Mouse (Mus musculus): Measurements from ENCODE around the gene Mlxip.

The Mlxip gene

GRCm38 (mm10) chr5:123427556-123427955 is 33.0 kb downstream of the Mlxip start:
- no peak for DNase-seq (ENCODE audit: extremely low read depth, insufficient read length, low spot score)

- no peak for DNase-seq (ENCODE audit: extremely low read depth, insufficient read length, low spot score)
Observed at GRCm38 (mm10) chr5:123431524-123432304, 37.1 kb downstream of the Mlxip start.

GRCm38 (mm10) chr5:123432305-123432874 is 37.8 kb downstream of the Mlxip start:
- no peak for DNase-seq (ENCODE audit: extremely low read depth, insufficient read length, low spot score)

GRCm38 (mm10) chr5:123436071-123436779 is 41.6 kb downstream of the Mlxip start:
- DNase-seq (ENCODE audit: extremely low read depth, insufficient read length, low spot score), result peak; percentile 21

GRCm38 (mm10) chr5:123436780-123437175 is 42.2 kb downstream of the Mlxip start:
- DNase-seq (ENCODE audit: extremely low read depth, insufficient read length, low spot score), result peak; percentile 26

GRCm38 (mm10) chr5:123438381-123438780 is 43.8 kb downstream of the Mlxip start:
- no peak for DNase-seq (ENCODE audit: extremely low read depth, insufficient read length, low spot score)

GRCm38 (mm10) chr5:123439312-123439711 is 44.7 kb downstream of the Mlxip start:
- no peak for DNase-seq (ENCODE audit: extremely low read depth, insufficient read length, low spot score)

GRCm38 (mm10) chr5:123439941-123440340 is 45.3 kb downstream of the Mlxip start:
- no peak for DNase-seq (ENCODE audit: extremely low read depth, insufficient read length, low spot score)

- no peak for DNase-seq (ENCODE audit: extremely low read depth, insufficient read length, low spot score)
Observed at GRCm38 (mm10) chr5:123440664-123441063, 46.1 kb downstream of the Mlxip start.

- no peak for DNase-seq (ENCODE audit: extremely low read depth, insufficient read length, low spot score)
Observed at GRCm38 (mm10) chr5:123442283-123442682, 47.7 kb downstream of the Mlxip start.

- DNase-seq (ENCODE audit: extremely low read depth, insufficient read length, low spot score), result peak; percentile 35
Observed at GRCm38 (mm10) chr5:123444069-123444468, 49.5 kb downstream of the Mlxip start.

GRCm38 (mm10) chr5:123444849-123445334 is 50.3 kb downstream of the Mlxip start:
- no peak for DNase-seq (ENCODE audit: extremely low read depth, insufficient read length, low spot score)

- no peak for DNase-seq (ENCODE audit: extremely low read depth, insufficient read length, low spot score)
Observed at GRCm38 (mm10) chr5:123451886-123452285, 57.3 kb downstream of the Mlxip start.

GRCm38 (mm10) chr5:123461420-123461819 is 66.8 kb downstream of the Mlxip start:
- no peak for DNase-seq (ENCODE audit: extremely low read depth, insufficient read length, low spot score)

- DNase-seq (ENCODE audit: extremely low read depth, insufficient read length, low spot score), result no peak
Observed at GRCm38 (mm10) chr5:123464638-123465037, 70.0 kb downstream of the Mlxip start.

- no peak for DNase-seq (ENCODE audit: extremely low read depth, insufficient read length, low spot score)
Observed at GRCm38 (mm10) chr5:123470784-123471400, 76.3 kb downstream of the Mlxip start.

GRCm38 (mm10) chr5:123473817-123474216 is 79.2 kb downstream of the Mlxip start:
- DNase-seq (ENCODE audit: extremely low read depth, insufficient read length, low spot score), result no peak

- no peak for DNase-seq (ENCODE audit: extremely low read depth, insufficient read length, low spot score)
Observed at GRCm38 (mm10) chr5:123487659-123488395, 93.2 kb downstream of the Mlxip start.

- DNase-seq (ENCODE audit: extremely low read depth, insufficient read length, low spot score), result no peak
Observed at GRCm38 (mm10) chr5:123489112-123489785, 94.7 kb downstream of the Mlxip start, which contains the start of the genes Lrrc43 and Il31. Gene Lrrc43, plus strand, starts transcription at chr5:123489305. Gene Il31, minus strand, starts transcription at chr5:123489489.

- no peak for DNase-seq (ENCODE audit: extremely low read depth, insufficient read length, low spot score)
Observed at GRCm38 (mm10) chr5:123489935-123490334, 95.3 kb downstream of the Mlxip start.
